Comparison of ENCODE assay signal across 8 mouse cellular contexts in genomic region chr6:90716853-90717252, GRCm38 (mm10).
DNase-seq lines count a peak whose midpoint lies in the region; ATAC-seq lines count a peak whose summit lies in the region.

No protein-coding gene starts in this region.

- 33% methylated on average over 4 of the region's 4 CpGs for WGBS in kidney, embryonic 15.5 days
- WGBS in embryonic facial prominence, embryonic 15.5 days, result 31% methylated on average over 4 of the region's 4 CpGs
- WGBS in intestine, embryonic 15.5 days, result 46% methylated on average over 4 of the region's 4 CpGs
- WGBS in midbrain, embryonic 15.5 days, result 47% methylated on average over 4 of the region's 4 CpGs

- ATAC-seq in kidney, embryonic 15.5 days (replicated peaks; ENCODE audit: low FRiP score), result no peak
- ATAC-seq in embryonic facial prominence, embryonic 15.5 days (ENCODE audit: insufficient number of reproducible peaks, low FRiP score, low TSS enrichment, low read depth), result no peak
- ATAC-seq in intestine, embryonic 15.5 days, result no peak
- ATAC-seq in midbrain, embryonic 15.5 days (replicated peaks), result no peak

- H3K4me3 ChIP-seq in kidney, embryonic 15.5 days (replicated peaks), result peak overlapping the region; percentile 64
- peak overlapping the region; percentile 84 for H3K4me3 ChIP-seq in embryonic facial prominence, embryonic 15.5 days (replicated peaks)
- H3K4me3 ChIP-seq in intestine, embryonic 15.5 days (replicated peaks), result peak overlapping the region; percentile 69
- peak overlapping the region; percentile 43; the same call in 1 of the 2 replicates for H3K4me3 ChIP-seq in midbrain, embryonic 15.5 days

- peak overlapping the region; percentile 85 for H3K4me2 ChIP-seq in kidney, embryonic 15.5 days
- H3K4me2 ChIP-seq in embryonic facial prominence, embryonic 15.5 days (replicated peaks), result peak overlapping the region; percentile 72
- H3K4me2 ChIP-seq in intestine, embryonic 15.5 days (replicated peaks), result peak overlapping the region; percentile 85
- peak overlapping the region; percentile 67; the same call in 1 of the 2 replicates for H3K4me2 ChIP-seq in midbrain, embryonic 15.5 days

- peaks cover 80% of the 10 kb centered on the region for H3K4me1 ChIP-seq in kidney, embryonic 15.5 days
- H3K4me1 ChIP-seq in embryonic facial prominence, embryonic 15.5 days, result peaks cover 58% of the 10 kb centered on the region
- peaks cover 52% of the 10 kb centered on the region for H3K4me1 ChIP-seq in intestine, embryonic 15.5 days (replicated peaks)
- peaks cover 55% of the 10 kb centered on the region for H3K4me1 ChIP-seq in midbrain, embryonic 15.5 days

- no peaks in the 10 kb centered on the region for H3K36me3 ChIP-seq in kidney, embryonic 15.5 days
- H3K36me3 ChIP-seq in embryonic facial prominence, embryonic 15.5 days, result peaks cover 4% of the 10 kb centered on the region; the same call in 1 of the 2 replicates
- no peaks in the 10 kb centered on the region for H3K36me3 ChIP-seq in intestine, embryonic 15.5 days
- no peaks in the 10 kb centered on the region for H3K36me3 ChIP-seq in midbrain, embryonic 15.5 days (replicated peaks)

- no peaks in the 10 kb centered on the region for H3K9me3 ChIP-seq in kidney, embryonic 15.5 days (replicated peaks)
- no peaks in the 10 kb centered on the region for H3K9me3 ChIP-seq in embryonic facial prominence, embryonic 15.5 days (replicated peaks)
- no peaks in the 10 kb centered on the region for H3K9me3 ChIP-seq in intestine, embryonic 15.5 days
- H3K9me3 ChIP-seq in midbrain, embryonic 15.5 days, result no peaks in the 10 kb centered on the region

- no peak for DNase-seq in kidney, postnatal 25 days
- no peak for DNase-seq in right cerebral cortex, postnatal 25 days
- no peak for DNase-seq in left cerebral cortex, postnatal 4 days
- DNase-seq in kidney, adult 8-10 months, result no peak

- H3K27ac ChIP-seq in kidney, embryonic 15.5 days, result peak overlapping the region; percentile 83; the same call in 1 of the 2 replicates
- no peak overlapping the region for H3K27ac ChIP-seq in embryonic facial prominence, embryonic 15.5 days (replicated peaks)
- H3K27ac ChIP-seq in intestine, embryonic 15.5 days, result peak overlapping the region; percentile 83; the same call in 1 of the 2 replicates
- no peak overlapping the region for H3K27ac ChIP-seq in midbrain, embryonic 15.5 days

- intact Hi-C loops in left cerebral cortex, postnatal 4 days (cut with DNase I), result no loop called here

- H3K27me3 ChIP-seq in kidney, embryonic 15.5 days, result no peaks in the 10 kb centered on the region
- H3K27me3 ChIP-seq in embryonic facial prominence, embryonic 15.5 days, result no peaks in the 10 kb centered on the region
- H3K27me3 ChIP-seq in intestine, embryonic 15.5 days (replicated peaks), result no peaks in the 10 kb centered on the region
- no peaks in the 10 kb centered on the region for H3K27me3 ChIP-seq in midbrain, embryonic 15.5 days (replicated peaks)

- H3K9ac ChIP-seq in kidney, embryonic 15.5 days, result peak overlapping the region; percentile 69; the same call in 1 of the 2 replicates
- no peak overlapping the region for H3K9ac ChIP-seq in embryonic facial prominence, embryonic 15.5 days
- no peak overlapping the region for H3K9ac ChIP-seq in intestine, embryonic 15.5 days
- H3K9ac ChIP-seq in midbrain, embryonic 15.5 days, result no peak overlapping the region

Comparison
In these comparisons a context has a peak if more than half of its experiments do, and no peak if none do; other contexts are left out.
1. H3K27ac ChIP-seq: peak in kidney, embryonic 15.5 days (single experiment) and intestine, embryonic 15.5 days (single experiment); none in embryonic facial prominence, embryonic 15.5 days (single experiment) and midbrain, embryonic 15.5 days (single experiment).
2. Peak in every context shown above with its lines, with median percentiles within 50 percentile points of each other: H3K4me2 ChIP-seq and H3K4me3 ChIP-seq.